Mouse (Mus musculus): Measurements from ENCODE around the gene Shkbp1. TPM values are rescaled to one million over a fixed set of nuclear protein-coding genes. Genes with fewer than 3 reads are reported as not detected.

Shkbp1 gene
- polyA plus RNA-seq, 1 experiment: 276 TPM

DNA sequence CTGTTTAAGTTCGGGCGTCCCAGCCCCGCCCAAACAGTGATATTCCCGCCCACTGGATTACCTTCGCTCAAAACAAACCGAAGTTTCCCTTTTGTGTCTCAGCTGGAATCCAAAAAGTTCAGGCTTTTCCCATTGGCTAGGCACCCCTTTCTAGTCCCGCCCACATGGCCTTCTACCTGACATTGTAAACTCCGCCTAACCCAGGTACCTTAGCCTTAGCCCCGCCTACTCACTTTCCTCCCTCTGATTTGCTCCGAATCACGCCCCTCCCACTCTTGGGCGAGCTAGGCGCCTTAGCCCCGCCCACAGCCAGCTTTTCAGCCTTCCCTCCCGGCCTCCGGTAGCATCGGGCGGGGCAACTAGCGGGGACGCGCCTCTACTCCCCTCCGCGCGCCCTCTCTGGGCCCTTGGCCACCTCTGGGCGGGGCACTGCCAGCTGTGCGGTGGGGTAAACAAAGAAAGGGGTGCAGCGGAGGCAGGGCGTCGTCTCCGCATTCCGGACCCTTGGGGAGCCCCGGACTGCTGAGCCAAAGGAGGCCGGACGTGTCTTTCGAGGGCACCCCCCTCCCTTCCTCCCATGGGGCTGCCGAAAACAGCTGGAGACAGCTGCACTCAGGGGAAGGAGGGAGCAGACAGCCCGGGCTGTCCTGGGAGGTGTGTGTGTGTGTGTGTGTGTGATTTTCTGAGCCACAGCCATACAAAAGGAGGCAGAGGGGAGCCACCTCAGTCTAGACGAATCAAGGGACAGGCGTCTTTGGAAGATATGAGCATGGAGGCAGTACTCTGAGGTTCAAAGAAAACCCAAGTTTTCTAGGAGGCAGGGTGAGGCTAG lies 24.9 kb downstream of the Shkbp1 start:
- TF ChIP-seq GATA1 (IDR thresholded peaks at IDR 0.05; ENCODE audit: low read length): no peak

GRCm38 (mm10) chr7:27329981-27330380 lies 25.8 kb downstream of the Shkbp1 start:
- TF ChIP-seq GATA1 (IDR thresholded peaks at IDR 0.05; ENCODE audit: low read length): no peak

DNA sequence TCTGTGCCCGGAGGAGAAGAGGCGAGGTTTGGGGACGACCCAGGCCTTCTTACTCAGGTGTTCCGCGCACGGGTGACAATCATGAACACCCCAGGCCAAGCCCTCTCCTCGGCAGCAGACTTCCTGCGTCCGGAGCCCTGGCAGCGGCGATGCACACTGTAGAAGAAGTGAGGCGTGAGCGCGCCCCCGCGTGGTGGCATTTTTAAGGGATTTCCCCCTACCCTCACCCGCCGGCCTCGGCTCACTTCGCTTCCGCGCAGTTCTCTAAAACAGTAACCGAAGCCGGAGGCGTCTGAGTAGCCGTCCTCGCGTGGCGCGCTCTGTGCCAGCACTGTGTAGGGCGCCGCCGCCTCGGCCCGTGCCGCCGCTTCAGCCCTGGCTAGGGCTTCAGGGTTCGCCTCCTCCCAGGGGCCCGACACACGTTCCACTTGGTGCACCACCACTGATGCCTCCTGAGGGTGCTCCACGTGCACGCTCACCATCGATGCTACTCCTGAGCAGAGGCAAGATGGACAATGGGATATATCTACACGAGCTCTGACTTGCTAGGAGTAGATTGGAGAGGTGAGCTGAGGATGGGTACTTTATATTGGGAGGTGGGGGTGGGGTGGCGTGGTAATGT lies 26.4 kb downstream of the Shkbp1 start:
- no peak for TF ChIP-seq GATA1 (IDR thresholded peaks at IDR 0.05; ENCODE audit: low read length)

GRCm38 (mm10) chr7:27328648-27329047 lies 27.2 kb downstream of the Shkbp1 start:
- no peak for TF ChIP-seq GATA1 (IDR thresholded peaks at IDR 0.05; ENCODE audit: low read length)

DNA sequence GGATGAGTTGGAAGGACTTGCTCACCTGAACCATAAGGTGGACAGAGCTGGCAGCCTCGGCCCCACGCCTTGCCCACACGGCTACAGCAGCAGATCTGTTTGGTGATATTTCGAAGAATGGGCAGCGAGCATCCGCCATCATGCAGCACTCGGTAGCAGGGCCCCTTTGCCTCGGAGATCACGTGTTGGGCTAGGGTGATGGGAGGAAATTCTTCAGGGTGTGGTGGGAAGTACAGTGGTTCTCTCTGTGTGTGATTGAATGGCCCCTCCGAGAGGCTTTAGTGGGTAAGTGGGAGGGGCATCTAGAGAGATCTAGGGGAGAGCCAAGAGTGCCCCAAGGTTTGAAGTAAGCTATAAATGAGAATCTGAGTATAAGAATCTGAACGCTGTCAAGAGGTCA lies 27.7 kb downstream of the Shkbp1 start:
- no peak for TF ChIP-seq GATA1 (IDR thresholded peaks at IDR 0.05; ENCODE audit: low read length)

GRCm38 (mm10) chr7:27327500-27327899 lies 28.3 kb downstream of the Shkbp1 start:
- TF ChIP-seq GATA1 (IDR thresholded peaks at IDR 0.05; ENCODE audit: low read length): no peak

- no peak for TF ChIP-seq GATA1 (IDR thresholded peaks at IDR 0.05; ENCODE audit: low read length)
Observed at GRCm38 (mm10) chr7:27326101-27326880, 29.5 kb downstream of the Shkbp1 start.

DNA sequence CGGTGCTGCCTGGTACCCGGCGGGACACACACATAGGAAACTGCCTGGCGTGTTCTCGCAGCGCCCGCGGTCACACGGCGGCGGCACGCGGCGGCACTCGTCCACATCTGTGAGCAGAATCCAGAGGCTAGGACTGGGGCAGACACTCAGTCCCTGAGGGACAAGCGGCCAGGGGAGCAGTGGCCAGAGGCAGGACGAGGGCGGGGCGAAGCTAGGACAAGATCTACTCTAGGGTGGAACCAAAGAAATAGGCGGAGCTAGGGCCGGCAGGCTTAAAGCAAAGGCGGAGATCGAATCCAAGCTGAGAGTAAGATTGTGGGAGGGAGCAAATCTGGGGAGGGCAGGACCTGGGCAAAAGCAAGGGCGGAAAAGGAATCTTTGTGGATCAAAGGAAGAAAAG lies 30.1 kb downstream of the Shkbp1 start:
- TF ChIP-seq GATA1 (IDR thresholded peaks at IDR 0.05; ENCODE audit: low read length): no peak

GRCm38 (mm10) chr7:27324928-27325327 lies 30.9 kb downstream of the Shkbp1 start:
- no peak for TF ChIP-seq GATA1 (IDR thresholded peaks at IDR 0.05; ENCODE audit: low read length)

GRCm38 (mm10) chr7:27324161-27324560 lies 31.7 kb downstream of the Shkbp1 start:
- no peak for TF ChIP-seq GATA1 (IDR thresholded peaks at IDR 0.05; ENCODE audit: low read length)

- TF ChIP-seq GATA1 (IDR thresholded peaks at IDR 0.05; ENCODE audit: low read length): no peak
Observed at GRCm38 (mm10) chr7:27323001-27323400, 32.8 kb downstream of the Shkbp1 start.

DNA sequence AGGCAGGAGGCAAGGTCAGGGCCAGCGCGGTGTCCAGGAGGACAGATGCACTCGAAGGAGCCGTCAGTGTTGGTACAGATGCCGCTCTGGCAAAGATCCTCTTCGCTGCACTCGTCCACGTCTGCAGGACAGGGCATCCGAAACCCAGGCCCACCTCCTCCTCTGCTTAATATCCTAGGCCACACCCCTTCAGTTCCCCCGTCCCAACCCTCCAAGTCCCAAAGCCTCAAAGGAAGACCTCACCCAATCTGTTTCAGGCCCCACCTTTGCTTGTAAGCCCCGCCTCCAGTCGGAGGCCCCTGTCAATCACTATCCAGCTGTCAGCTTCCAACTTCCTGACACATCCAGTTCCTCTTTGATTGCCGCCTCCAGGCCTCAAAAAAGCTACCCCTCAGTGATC lies 33.5 kb downstream of the Shkbp1 start:
- no peak for TF ChIP-seq GATA1 (IDR thresholded peaks at IDR 0.05; ENCODE audit: low read length)

DNA sequence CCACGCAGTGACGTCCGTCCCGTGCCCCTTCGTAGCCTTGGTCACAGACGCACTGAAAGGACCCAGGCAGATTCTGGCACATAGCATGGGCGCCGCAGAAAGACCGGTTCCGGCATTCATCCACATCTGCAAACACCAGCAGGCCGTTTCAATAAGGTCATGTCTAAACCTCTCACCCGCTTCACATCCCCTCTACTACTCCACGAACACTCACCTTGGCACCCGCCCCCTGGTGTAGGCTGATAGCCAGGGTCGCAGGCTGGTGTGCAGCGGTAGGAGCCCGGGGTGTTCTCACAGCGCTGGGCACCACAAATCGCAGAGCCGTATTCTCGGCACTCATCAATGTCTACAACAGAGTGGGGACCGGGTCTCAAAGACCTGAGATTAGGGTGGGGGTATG lies 36.4 kb downstream of the Shkbp1 start:
- TF ChIP-seq GATA1 (IDR thresholded peaks at IDR 0.05; ENCODE audit: low read length): no peak

DNA sequence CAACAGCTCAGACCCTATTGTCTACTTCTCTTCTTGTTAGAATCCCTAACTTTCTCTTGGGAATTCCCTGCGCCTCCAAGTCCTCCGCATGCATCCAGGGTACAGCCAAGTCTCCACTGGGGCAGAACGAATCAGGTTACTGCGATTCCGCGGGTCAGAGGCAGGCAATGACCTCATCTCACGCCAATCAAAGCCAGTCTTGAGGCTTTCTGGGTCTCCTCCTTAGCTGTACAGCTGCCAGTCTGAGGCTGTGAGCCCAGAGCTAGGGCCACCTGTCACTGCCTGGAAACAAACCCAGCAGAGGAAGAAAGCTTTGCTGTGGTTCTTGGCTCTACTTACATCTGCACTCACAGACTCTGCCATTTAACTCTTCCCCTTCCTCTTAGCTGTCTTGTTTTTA lies 39.9 kb downstream of the Shkbp1 start:
- TF ChIP-seq GATA1 (IDR thresholded peaks at IDR 0.05; ENCODE audit: low read length): no peak

DNA sequence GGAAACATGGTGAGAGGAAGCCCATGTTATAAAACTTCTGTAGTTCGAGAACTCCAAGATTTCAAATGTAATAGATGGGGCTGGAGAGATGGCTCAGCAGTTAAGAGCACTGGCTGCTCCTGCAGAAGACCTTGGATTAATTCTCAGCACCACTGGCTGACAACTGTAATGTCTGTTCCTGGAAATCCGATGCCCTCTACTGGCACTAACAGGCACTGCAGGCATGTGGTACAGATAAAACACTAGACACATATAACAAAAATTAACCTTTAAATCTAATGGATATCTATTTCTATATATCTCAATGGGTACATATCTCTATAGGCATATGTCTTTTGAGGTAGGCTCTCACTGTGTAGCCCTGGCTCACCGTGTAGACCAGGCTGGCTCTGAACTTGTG lies 41.4 kb downstream of the Shkbp1 start:
- TF ChIP-seq GATA1 (IDR thresholded peaks at IDR 0.05; ENCODE audit: low read length): no peak

DNA sequence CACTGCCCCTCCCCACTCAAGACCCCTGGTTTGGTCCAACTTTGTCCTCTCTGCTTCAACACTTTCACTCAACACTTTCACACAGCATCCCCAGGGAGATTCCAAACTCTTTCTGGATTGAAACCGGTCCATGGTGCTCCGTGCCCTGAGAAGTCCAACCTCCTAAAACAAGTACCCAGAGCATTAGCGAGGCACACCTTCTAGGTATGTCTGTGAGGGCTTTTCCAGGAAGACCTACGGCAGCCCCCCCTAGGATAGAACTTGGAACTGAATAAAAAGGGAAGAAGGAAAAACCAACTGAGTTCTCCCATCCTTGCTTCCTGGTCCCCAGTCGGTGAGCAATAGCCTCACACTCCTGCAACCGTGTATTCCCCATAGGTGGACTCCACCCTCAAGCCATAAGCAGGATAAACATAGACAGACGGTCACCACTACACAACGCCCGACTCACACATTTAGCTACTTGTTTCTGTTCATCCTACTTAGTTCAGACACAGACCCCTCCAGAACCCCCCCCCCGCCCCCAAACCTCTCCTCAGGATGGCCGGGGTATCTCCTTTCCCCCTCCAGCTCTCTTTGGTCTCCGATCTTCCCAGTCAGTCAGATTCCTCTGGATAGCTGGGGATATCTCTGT lies 44.1 kb downstream of the Shkbp1 start:
- TF ChIP-seq GATA1 (IDR thresholded peaks at IDR 0.05; ENCODE audit: low read length): no peak
